Mouse (Mus musculus): ENCODE results near the gene Cfdp1. TPM values are rescaled to one million over a fixed set of nuclear protein-coding genes. Genes with fewer than 3 reads are reported as not detected.

The Cfdp1 gene
- 144 and 149 TPM in 2 replicates for polyA plus RNA-seq (2016; fragmentation: Nextera tagmentation; extraction: Ambion mirVana)

GRCm38 (mm10) chr8:111853861-111854501, at the start of gene Cfdp1:
Cfdp1 (minus strand) TSS chr8:111854291.
- Histone ChIP-seq H3K9ac (peak within 1 kb of the TSS; percentile 89), H3K4me2 (peak within 1 kb of the TSS; percentile 92), H3K4me3 (peak within 1 kb of the TSS; percentile 82), H3K36me3 (no peaks in the 10 kb centered on the region), H3K4me1 (replicated peaks) (peaks cover 18% of the 10 kb centered on the region), H3K9me3 (replicated peaks) (no peaks in the 10 kb centered on the region), H3K27ac (ENCODE audit: poor library complexity, severe bottlenecking) (peak within 1 kb of the TSS; percentile 39; the same call in 1 of the 2 replicates), H3K27me3 (replicated peaks) (no peaks in the 10 kb centered on the region)
- peak; percentile 100 for ATAC-seq (ENCODE audit: insufficient number of reproducible peaks, low FRiP score)
- WGBS: under 1% methylated on average over 53 of the region's 53 CpGs

- ATAC-seq (ENCODE audit: insufficient number of reproducible peaks, low FRiP score): no peak
- no peak overlapping the region for H3K9ac ChIP-seq
- no peaks in the 10 kb centered on the region for H3K36me3 ChIP-seq
- WGBS: 16% methylated on average over 5 of the region's 5 CpGs
- no peak overlapping the region for H3K4me2 ChIP-seq
- H3K9me3 ChIP-seq (replicated peaks): no peaks in the 10 kb centered on the region
- H3K4me1 ChIP-seq (replicated peaks): peaks cover 12% of the 10 kb centered on the region
- no peak overlapping the region for H3K4me3 ChIP-seq
- H3K27me3 ChIP-seq (replicated peaks): 0 out of 2 replicates have a peak, but pooled peaks cover 4% of the 10 kb centered on the region
- H3K27ac ChIP-seq (ENCODE audit: poor library complexity, severe bottlenecking): no peak overlapping the region
These were observed 48.0 kb upstream of the Cfdp1 start for GRCm38 (mm10) chr8:111902080-111902479.

- Histone ChIP-seq H3K9ac (no peak overlapping the region), H3K27ac (ENCODE audit: poor library complexity, severe bottlenecking) (no peak overlapping the region), H3K9me3 (replicated peaks) (peaks cover 3% of the 10 kb centered on the region; the same call in 1 of the 2 replicates), H3K4me1 (replicated peaks) (peaks cover 12% of the 10 kb centered on the region), H3K36me3 (no peaks in the 10 kb centered on the region), H3K27me3 (replicated peaks) (no peaks in the 10 kb centered on the region), H3K4me3 (no peak overlapping the region), H3K4me2 (peak overlapping the region; percentile 26; the same call in 1 of the 2 replicates)
- no peak for ATAC-seq (ENCODE audit: insufficient number of reproducible peaks, low FRiP score)
- WGBS: 44% methylated on average over 10 of the region's 10 CpGs
These were observed 44.5 kb upstream of the Cfdp1 start for GRCm38 (mm10) chr8:111898586-111898985.

- ATAC-seq (ENCODE audit: insufficient number of reproducible peaks, low FRiP score): no peak
- no peaks in the 10 kb centered on the region for H3K36me3 ChIP-seq
- no peak overlapping the region for H3K4me2 ChIP-seq
- H3K27ac ChIP-seq (ENCODE audit: poor library complexity, severe bottlenecking): no peak overlapping the region
- peaks cover 26% of the 10 kb centered on the region for H3K27me3 ChIP-seq (replicated peaks)
- 85% methylated on average over 7 of the region's 7 CpGs for WGBS
- H3K9ac ChIP-seq: no peak overlapping the region
- peaks cover 3% of the 10 kb centered on the region; the same call in 1 of the 2 replicates for H3K9me3 ChIP-seq (replicated peaks)
- H3K4me3 ChIP-seq: no peak overlapping the region
- H3K4me1 ChIP-seq (replicated peaks): peaks cover 7% of the 10 kb centered on the region
These were observed 40.9 kb upstream of the Cfdp1 start for GRCm38 (mm10) chr8:111894955-111895354.

GRCm38 (mm10) chr8:111892615-111893014, 38.5 kb upstream of the Cfdp1 start:
- no peak overlapping the region for H3K4me2 ChIP-seq
- H3K27ac ChIP-seq (ENCODE audit: poor library complexity, severe bottlenecking): no peak overlapping the region
- no peak overlapping the region for H3K9ac ChIP-seq
- H3K9me3 ChIP-seq (replicated peaks): peaks cover 3% of the 10 kb centered on the region; the same call in 1 of the 2 replicates
- H3K4me3 ChIP-seq: no peak overlapping the region
- H3K4me1 ChIP-seq (replicated peaks): peaks cover 17% of the 10 kb centered on the region
- 36% methylated on average over 5 of the region's 5 CpGs for WGBS
- ATAC-seq (ENCODE audit: insufficient number of reproducible peaks, low FRiP score): no peak
- H3K36me3 ChIP-seq: no peaks in the 10 kb centered on the region
- H3K27me3 ChIP-seq (replicated peaks): peaks cover 47% of the 10 kb centered on the region

GRCm38 (mm10) chr8:111891983-111892382, 37.9 kb upstream of the Cfdp1 start:
- Histone ChIP-seq H3K4me2 (no peak overlapping the region), H3K27ac (ENCODE audit: poor library complexity, severe bottlenecking) (no peak overlapping the region), H3K4me3 (no peak overlapping the region), H3K9me3 (replicated peaks) (peaks cover 3% of the 10 kb centered on the region; the same call in 1 of the 2 replicates), H3K27me3 (replicated peaks) (peaks cover 49% of the 10 kb centered on the region), H3K9ac (no peak overlapping the region), H3K36me3 (no peaks in the 10 kb centered on the region), H3K4me1 (replicated peaks) (peaks cover 17% of the 10 kb centered on the region)
- WGBS: 27% methylated on average over 8 of the region's 8 CpGs
- ATAC-seq (ENCODE audit: insufficient number of reproducible peaks, low FRiP score): no peak

- Histone ChIP-seq H3K9me3 (replicated peaks) (peaks cover 3% of the 10 kb centered on the region; the same call in 1 of the 2 replicates), H3K4me2 (no peak overlapping the region), H3K9ac (no peak overlapping the region), H3K4me3 (no peak overlapping the region), H3K36me3 (no peaks in the 10 kb centered on the region), H3K27me3 (replicated peaks) (peaks cover 58% of the 10 kb centered on the region), H3K27ac (ENCODE audit: poor library complexity, severe bottlenecking) (no peak overlapping the region), H3K4me1 (replicated peaks) (peaks cover 17% of the 10 kb centered on the region)
- 59% methylated on average over 6 of the region's 6 CpGs for WGBS
- no peak for ATAC-seq (ENCODE audit: insufficient number of reproducible peaks, low FRiP score)
These were observed 36.8 kb upstream of the Cfdp1 start for GRCm38 (mm10) chr8:111890911-111891303.

- Histone ChIP-seq H3K9ac (no peak overlapping the region), H3K4me1 (replicated peaks) (peaks cover 17% of the 10 kb centered on the region), H3K4me3 (peak overlapping the region; percentile 26), H3K4me2 (peak overlapping the region; percentile 62), H3K27me3 (replicated peaks) (peaks cover 58% of the 10 kb centered on the region), H3K9me3 (replicated peaks) (peaks cover 3% of the 10 kb centered on the region; the same call in 1 of the 2 replicates), H3K27ac (ENCODE audit: poor library complexity, severe bottlenecking) (no peak overlapping the region), H3K36me3 (no peaks in the 10 kb centered on the region)
- 12% methylated on average over 86 of the region's 86 CpGs for WGBS
- no peak for ATAC-seq (ENCODE audit: insufficient number of reproducible peaks, low FRiP score)
These were observed 36.1 kb upstream of the Cfdp1 start for GRCm38 (mm10) chr8:111889931-111890910.

GRCm38 (mm10) chr8:111888091-111888650, 34.1 kb upstream of the Cfdp1 start:
- H3K27me3 ChIP-seq (replicated peaks): peaks cover 58% of the 10 kb centered on the region
- WGBS: 32% methylated on average over 7 of the region's 7 CpGs
- H3K4me1 ChIP-seq (replicated peaks): peaks cover 17% of the 10 kb centered on the region
- no peak overlapping the region for H3K4me2 ChIP-seq
- no peak overlapping the region for H3K4me3 ChIP-seq
- H3K9me3 ChIP-seq (replicated peaks): no peaks in the 10 kb centered on the region
- no peaks in the 10 kb centered on the region for H3K36me3 ChIP-seq
- ATAC-seq (ENCODE audit: insufficient number of reproducible peaks, low FRiP score): no peak
- no peak overlapping the region for H3K27ac ChIP-seq (ENCODE audit: poor library complexity, severe bottlenecking)
- no peak overlapping the region for H3K9ac ChIP-seq

GRCm38 (mm10) chr8:111887479-111887878, 33.4 kb upstream of the Cfdp1 start:
- Histone ChIP-seq H3K4me3 (no peak overlapping the region), H3K9me3 (replicated peaks) (no peaks in the 10 kb centered on the region), H3K4me2 (no peak overlapping the region), H3K27ac (ENCODE audit: poor library complexity, severe bottlenecking) (no peak overlapping the region), H3K27me3 (replicated peaks) (peaks cover 57% of the 10 kb centered on the region), H3K36me3 (no peaks in the 10 kb centered on the region), H3K9ac (no peak overlapping the region), H3K4me1 (replicated peaks) (peaks cover 17% of the 10 kb centered on the region)
- 71% methylated on average over 1 of the region's 1 CpGs for WGBS
- ATAC-seq (ENCODE audit: insufficient number of reproducible peaks, low FRiP score): no peak

- Histone ChIP-seq H3K9me3 (replicated peaks) (no peaks in the 10 kb centered on the region), H3K27ac (ENCODE audit: poor library complexity, severe bottlenecking) (no peak overlapping the region), H3K4me1 (replicated peaks) (peaks cover 7% of the 10 kb centered on the region; the same call in 1 of the 2 replicates), H3K9ac (no peak overlapping the region), H3K27me3 (replicated peaks) (peaks cover 20% of the 10 kb centered on the region), H3K4me2 (no peak overlapping the region), H3K36me3 (no peaks in the 10 kb centered on the region), H3K4me3 (no peak overlapping the region)
- 86% methylated on average over 4 of the region's 4 CpGs for WGBS
- ATAC-seq (ENCODE audit: insufficient number of reproducible peaks, low FRiP score): no peak
These were observed 29.5 kb upstream of the Cfdp1 start for GRCm38 (mm10) chr8:111883615-111884014.

All from heart, embryonic 12.5 days (tissue).